In genomic region chr9:99792700-99793099, GRCm38 (mm10) we compare ENCODE assay signal across 23 mouse cellular contexts.
A peak's percentile ranks its signal among the peaks of the same experiment; 100 is the strongest.
DNase-seq lines count a peak whose midpoint lies in the region; ATAC-seq lines count a peak whose summit lies in the region.
"Had no signal": no experiment of that assay in that cellular context is flagged by ENCODE, and none has a peak within 500 bp of the region (broad histone marks: within the 10 kb centered on the region; RNA-seq: fewer than 3 reads in every experiment).

No protein-coding gene starts in this region.

- no peak for DNase-seq in forebrain, embryonic 10.5 days (ENCODE audit: extremely low spot score, low spot score)
- DNase-seq in left cerebral cortex, postnatal 14 days (ENCODE audit: low spot score in 2 of 2): peak; percentile 7 to 18
- DNase-seq in left cerebral cortex, adult 8-10 months (ENCODE audit: low spot score in 2 of 2): no peak
- DNase-seq in kidney, postnatal 4 days: no peak
- DNase-seq in adrenal gland, adult 2 months: no peak
- DNase-seq: adrenal gland, postnatal 14 days; cerebellum, adult 11-12 months; cerebellum, adult 8-10 months; cerebellum, postnatal 10 days; cerebellum, postnatal 36 days; gastrocnemius, postnatal 14 days; kidney, adult 11 months had no signal

- peak; percentile 25; the same call in 1 of the 2 replicates for ATAC-seq in forebrain, embryonic 12.5 days (ENCODE audit: low FRiP score)
- ATAC-seq in common myeloid progenitor, adult 5-6 weeks (replicated peaks; ENCODE audit: low read depth, poor library complexity, severe bottlenecking): peak; percentile 68; the same call in 1 of the 2 replicates
- peak; percentile 86 to 87 for ATAC-seq in hematopoietic stem cell, adult 5-6 weeks (replicated peaks in 1 of 2; ENCODE audit: insufficient read depth in 1 of 2, low FRiP score in 2 of 2, low TSS enrichment in 1 of 2, low read depth in 1 of 2, poor library complexity in 2 of 2, severe bottlenecking in 2 of 2)
- ATAC-seq: hindbrain, embryonic 16.5 days; intestine, embryonic 15.5 days; Patski had no signal

- no peak overlapping the region for H3K9ac ChIP-seq in forebrain, embryonic 12.5 days
- H3K9ac ChIP-seq: embryonic facial prominence, embryonic 12.5 days; embryonic facial prominence, embryonic 15.5 days; hindbrain, embryonic 13.5 days; intestine, embryonic 15.5 days had no signal

- no peaks in the 10 kb centered on the region for H3K9me3 ChIP-seq in forebrain, embryonic 12.5 days
- no peaks in the 10 kb centered on the region for H3K9me3 ChIP-seq in forebrain, embryonic 10.5 days
- H3K9me3 ChIP-seq: embryonic facial prominence, embryonic 12.5 days; embryonic facial prominence, embryonic 15.5 days; hindbrain, embryonic 10.5 days; hindbrain, embryonic 13.5 days; intestine, embryonic 15.5 days had no signal

- no peak overlapping the region for H3K27ac ChIP-seq in forebrain, embryonic 12.5 days
- H3K27ac ChIP-seq in forebrain, embryonic 10.5 days: no peak overlapping the region
- H3K27ac ChIP-seq: embryonic facial prominence, embryonic 12.5 days; embryonic facial prominence, embryonic 15.5 days; hindbrain, embryonic 10.5 days; hindbrain, embryonic 13.5 days; intestine, embryonic 15.5 days had no signal

- peaks cover 43% of the 10 kb centered on the region for H3K27me3 ChIP-seq in forebrain, embryonic 12.5 days
- H3K27me3 ChIP-seq in forebrain, embryonic 10.5 days (ENCODE audit: poor library complexity, severe bottlenecking): peaks cover 89% of the 10 kb centered on the region
- H3K27me3 ChIP-seq: embryonic facial prominence, embryonic 12.5 days; embryonic facial prominence, embryonic 15.5 days; intestine, embryonic 15.5 days had no signal

- no peaks in the 10 kb centered on the region for H3K36me3 ChIP-seq in forebrain, embryonic 12.5 days (replicated peaks)
- H3K36me3 ChIP-seq in forebrain, embryonic 10.5 days (replicated peaks): no peaks in the 10 kb centered on the region
- H3K36me3 ChIP-seq: embryonic facial prominence, embryonic 12.5 days; embryonic facial prominence, embryonic 15.5 days; hindbrain, embryonic 10.5 days; hindbrain, embryonic 13.5 days; intestine, embryonic 15.5 days had no signal

- H3K4me1 ChIP-seq in forebrain, embryonic 12.5 days: peaks cover 24% of the 10 kb centered on the region
- peaks cover 43% of the 10 kb centered on the region for H3K4me1 ChIP-seq in forebrain, embryonic 10.5 days
- H3K4me1 ChIP-seq: embryonic facial prominence, embryonic 15.5 days; intestine, embryonic 15.5 days had no signal

- 52% methylated on average over 7 of the region's 7 CpGs for WGBS in forebrain, embryonic 12.5 days
- WGBS in forebrain, embryonic 10.5 days: 88% methylated on average over 7 of the region's 7 CpGs

- H3K4me3 ChIP-seq in forebrain, embryonic 12.5 days (replicated peaks): no peak overlapping the region
- H3K4me3 ChIP-seq in forebrain, embryonic 10.5 days: no peak overlapping the region
- H3K4me3 ChIP-seq: embryonic facial prominence, embryonic 12.5 days; embryonic facial prominence, embryonic 15.5 days; hindbrain, embryonic 10.5 days; hindbrain, embryonic 13.5 days; intestine, embryonic 15.5 days had no signal

- intact Hi-C loops in left cerebral cortex, postnatal 14 days (cut with DNase I): no loop called here

- no peak overlapping the region for H3K4me2 ChIP-seq in forebrain, embryonic 12.5 days
- H3K4me2 ChIP-seq: embryonic facial prominence, embryonic 12.5 days; embryonic facial prominence, embryonic 15.5 days; heart, embryonic 11.5 days; hindbrain, embryonic 13.5 days; intestine, embryonic 15.5 days had no signal

Comparison
In these comparisons a context has a peak if more than half of its experiments do, and no peak if none do; other contexts are left out.
1. DNase-seq: peak in left cerebral cortex, postnatal 14 days (2 of 2); none in forebrain, embryonic 10.5 days (single experiment), left cerebral cortex, adult 8-10 months (0 of 2), kidney, postnatal 4 days (0 of 2) and adrenal gland, adult 2 months (single experiment).
2. ATAC-seq: peak in every context shown above with its lines; median percentile 86 in hematopoietic stem cell, adult 5-6 weeks; 68 in common myeloid progenitor, adult 5-6 weeks; 25 in forebrain, embryonic 12.5 days.